Mouse (Mus musculus) CH12.LX (cell line): ENCODE data around the gene Pcbp2.

Experiments
- CTCF ChIP-seq, 2 experiments: IDR thresholded peaks in 1 of 2; conservative IDR thresholded peaks in 1 of 2; 2 replicates each; pipeline ENCODE4 v1.5.1; 2011 to 2012; ENCODE audit warnings: low read depth in 2 of 2, low read length in 2 of 2, improper control_type of control experiment in 1 of 2, inconsistent platforms in 1 of 2, mild to moderate bottlenecking in 1 of 2, moderate library complexity in 1 of 2
- ETS1 ChIP-seq: conservative IDR thresholded peaks from 2 replicates; pipeline ENCODE4 v1.6.1; 2012; ENCODE audit warnings: low read depth, mild to moderate bottlenecking, inconsistent platforms, low read length, improper control_type of control experiment, moderate library complexity
- MYC ChIP-seq: IDR thresholded peaks from 2 replicates; pipeline ENCODE4 v1.6.1; 2011; ENCODE audit warnings: low read depth, mild to moderate bottlenecking, improper control_type of control experiment, low read length
- NELFE ChIP-seq: IDR thresholded peaks from 2 replicates; pipeline ENCODE4 v1.6.1; 2011; ENCODE audit warnings: low read depth, low read length, improper control_type of control experiment
- POLR2A ChIP-seq: IDR thresholded peaks from 2 replicates; pipeline ENCODE4 v1.6.1; 2011; ENCODE audit warnings: low read depth, mild to moderate bottlenecking, improper control_type of control experiment, low read length
- USF1 ChIP-seq: IDR thresholded peaks from 2 replicates; pipeline ENCODE4 v1.6.1; 2014; ENCODE audit warnings: low read depth, mild to moderate bottlenecking, inconsistent platforms, low read length, improper control_type of control experiment
- USF2 ChIP-seq: conservative IDR thresholded peaks from 2 replicates; pipeline ENCODE4 v1.6.1; 2011; ENCODE audit warnings: low read depth, low read length, improper control_type of control experiment
- ZC3H11A ChIP-seq: IDR thresholded peaks from 2 replicates; pipeline ENCODE4 v1.6.1; 2012; ENCODE audit warnings: low read depth, mild to moderate bottlenecking, inconsistent platforms, low read length, improper control_type of control experiment
- ZKSCAN1 ChIP-seq: IDR thresholded peaks from 2 replicates; pipeline ENCODE4 v1.6.1; 2012; ENCODE audit warnings: low read depth, inconsistent platforms, low read length, improper control_type of control experiment, borderline replicate concordance

DNA sequence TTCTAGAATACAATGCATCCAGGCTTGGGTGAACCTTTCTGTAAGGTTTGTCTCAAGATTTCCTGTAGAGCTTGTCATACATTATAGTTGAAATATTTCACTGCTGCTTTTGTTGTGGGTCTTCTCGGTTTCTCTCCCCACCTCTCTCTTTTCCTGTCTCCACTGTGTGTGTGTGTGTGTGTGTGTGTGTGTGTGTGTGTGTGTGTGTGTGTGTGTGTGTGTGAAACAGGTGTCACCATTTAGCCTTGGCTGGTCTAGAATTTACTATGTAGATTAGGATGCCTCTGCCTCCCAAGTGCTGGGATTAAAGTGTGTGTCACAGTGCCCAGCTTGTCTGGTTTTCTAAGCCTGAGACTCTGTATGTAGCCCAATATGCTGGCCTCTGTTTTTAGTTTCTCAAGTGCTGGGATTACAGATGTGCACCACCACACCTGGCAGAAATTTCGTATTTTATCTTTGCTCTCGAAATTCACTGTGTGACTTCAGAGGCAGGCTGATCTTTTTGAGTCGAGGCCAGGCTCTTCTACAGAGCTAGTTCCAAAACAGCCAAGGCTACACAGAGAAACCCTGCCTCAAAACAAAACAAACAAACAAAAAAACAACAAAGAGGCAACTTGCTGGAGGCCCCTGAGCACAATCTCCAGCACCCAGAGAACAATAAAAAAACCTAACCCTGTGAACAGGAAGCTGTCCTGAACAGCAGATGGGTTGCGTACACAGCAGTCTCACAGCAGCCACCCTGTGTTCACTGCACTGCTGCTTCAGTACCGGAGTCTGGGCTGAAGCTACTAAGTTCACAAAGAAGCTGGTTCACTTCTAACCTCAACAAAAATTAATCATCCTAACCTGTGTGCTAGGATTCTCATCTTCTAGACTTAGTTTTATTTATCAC, 56.0 kb downstream of the Pcbp2 start:
- TF ChIP-seq USF2, result no peak
- TF ChIP-seq ETS1, result no peak
- TF ChIP-seq POLR2A, result no peak
- TF ChIP-seq ZC3H11A, result no peak
- no peak for TF ChIP-seq USF1
- no peak for TF ChIP-seq NELFE
- TF ChIP-seq CTCF (conservative IDR thresholded peaks at IDR 0.05 in 1 of 2, IDR thresholded peaks at IDR 0.05 in 1 of 2; ENCODE audit: low read depth in 2 of 2, low read length in 2 of 2), result no peak
- TF ChIP-seq MYC, result no peak
- TF ChIP-seq ZKSCAN1, result no peak
